Mouse (Mus musculus): ENCODE results near the gene Cox7a1.
"Not testable (repeated sequence)": the region's sequence is repeated elsewhere in the genome, so short reads cannot be mapped to it uniquely, and the experiment has no call there.

- not testable (repeated sequence) for TF ChIP-seq CTCF (IDR thresholded peaks at IDR 0.05; ENCODE audit: low read depth, low read length); POLR2A (IDR thresholded peaks at IDR 0.05; ENCODE audit: borderline replicate concordance, low read depth, low read length)
Observed at GRCm38 (mm10) chr7:30183189-30183588, 755 bp upstream of the Cox7a1 start.
